In the genomic region with DNA sequence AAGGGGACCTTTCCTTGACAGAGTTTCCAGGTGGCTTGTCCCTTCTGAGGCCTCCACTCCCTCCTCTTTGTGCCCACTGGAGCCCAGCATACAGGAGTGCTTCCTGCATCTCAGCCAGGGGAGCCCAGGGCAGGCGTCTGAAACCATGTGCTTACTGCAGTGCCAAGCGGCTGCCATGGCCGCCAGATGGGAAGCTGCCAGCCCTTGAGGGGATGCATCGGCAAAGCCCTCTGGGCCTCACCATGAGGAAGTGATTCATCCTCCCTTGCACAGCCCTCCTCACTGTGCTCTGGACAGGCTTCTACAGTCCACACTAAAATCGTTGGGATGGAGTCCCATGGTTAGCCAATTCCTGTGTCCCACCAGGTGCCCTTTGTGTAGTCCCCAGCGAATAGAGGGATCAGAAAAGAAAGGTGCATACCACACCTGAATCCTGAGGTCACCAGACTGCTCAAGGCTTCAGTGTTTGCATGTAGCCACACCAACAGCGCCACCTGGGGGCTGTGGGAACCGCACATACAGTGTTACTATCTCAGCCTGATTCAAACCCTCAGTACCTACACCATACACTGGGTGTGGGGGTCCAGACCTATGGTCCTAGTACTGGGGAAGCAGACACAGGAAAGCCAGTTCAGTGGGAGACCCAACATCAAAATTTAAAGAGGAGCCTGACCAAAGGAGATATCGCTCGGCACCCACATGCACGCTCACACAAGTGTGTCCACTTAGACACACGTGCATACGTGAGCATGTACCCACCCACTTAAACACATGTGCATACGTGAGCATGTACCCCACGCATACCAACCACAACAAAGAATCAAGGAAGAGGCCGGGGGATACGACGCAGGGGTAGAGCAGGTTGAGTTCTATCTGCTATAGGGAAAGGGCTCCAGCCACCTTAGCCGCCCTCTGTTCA, we compare ENCODE assay signal across 9 mouse cellular contexts. TPM values are rescaled to one million over a fixed set of nuclear protein-coding genes. Genes with fewer than 3 reads are reported as not detected.
A peak's percentile ranks its signal among the peaks of the same experiment; 100 is the strongest.
DNase-seq lines count a peak whose midpoint lies in the region; ATAC-seq and TF ChIP-seq lines count a peak whose summit lies in the region.
"Had no signal": no experiment of that assay in that cellular context is flagged by ENCODE, and none has a peak within 500 bp of the region (broad histone marks: within the 10 kb centered on the region; RNA-seq: fewer than 3 reads in every experiment).

No protein-coding gene starts in this region.

- no peak overlapping the region for H3K27ac ChIP-seq in gastrocnemius, adult 2 months
- H3K27ac ChIP-seq in embryonic facial prominence, embryonic 10.5 days (replicated peaks), result no peak overlapping the region
- peak overlapping the region; percentile 35 for H3K27ac ChIP-seq in kidney, embryonic 16.5 days (ENCODE audit: low read length)
- H3K27ac ChIP-seq in midbrain, postnatal 0 days (ENCODE audit: low read depth, low read length), result no peak overlapping the region
- H3K27ac ChIP-seq: limb, embryonic 15.5 days had no signal

- no peaks in the 10 kb centered on the region for H3K27me3 ChIP-seq in embryonic facial prominence, embryonic 10.5 days (replicated peaks; ENCODE audit: low read depth, poor library complexity, severe bottlenecking)
- no peaks in the 10 kb centered on the region for H3K27me3 ChIP-seq in kidney, embryonic 16.5 days (ENCODE audit: insufficient read depth, low read length)
- no peaks in the 10 kb centered on the region for H3K27me3 ChIP-seq in midbrain, postnatal 0 days (ENCODE audit: insufficient read depth, low read length)
- H3K27me3 ChIP-seq: limb, embryonic 15.5 days had no signal

- no peaks in the 10 kb centered on the region for H3K9me3 ChIP-seq in embryonic facial prominence, embryonic 10.5 days
- H3K9me3 ChIP-seq in kidney, embryonic 16.5 days (ENCODE audit: low read length), result no peaks in the 10 kb centered on the region
- no peaks in the 10 kb centered on the region for H3K9me3 ChIP-seq in midbrain, postnatal 0 days (ENCODE audit: low read length)
- H3K9me3 ChIP-seq: limb, embryonic 15.5 days had no signal

- peak; percentile 28; the same call in 1 of the 2 replicates for ATAC-seq in kidney, embryonic 16.5 days (ENCODE audit: low FRiP score, low TSS enrichment)
- ATAC-seq in midbrain, postnatal 0 days (ENCODE audit: low FRiP score), result 0 out of 2 replicates have a peak, but pooled peaks have one; percentile 31
- ATAC-seq in monocyte, adult 5-6 weeks (replicated peaks; ENCODE audit: insufficient number of reproducible peaks, low FRiP score, low TSS enrichment, poor library complexity, severe bottlenecking), result no peak

- no peak overlapping the region for H3K4me3 ChIP-seq in gastrocnemius, adult 2 months
- no peak overlapping the region for H3K4me3 ChIP-seq in embryonic facial prominence, embryonic 10.5 days
- H3K4me3 ChIP-seq in kidney, embryonic 16.5 days (ENCODE audit: low read length), result no peak overlapping the region
- no peak overlapping the region for H3K4me3 ChIP-seq in midbrain, postnatal 0 days (ENCODE audit: low read depth, low read length)
- H3K4me3 ChIP-seq: limb, embryonic 15.5 days had no signal

- intact Hi-C loops in gastrocnemius, adult 2 months (cut with DNase I), result no loop called here

- no peak overlapping the region for H3K4me2 ChIP-seq in kidney, embryonic 16.5 days (replicated peaks; ENCODE audit: low read depth, low read length)
- H3K4me2 ChIP-seq in midbrain, postnatal 0 days (ENCODE audit: low read depth, low read length, poor library complexity, severe bottlenecking), result no peak overlapping the region
- H3K4me2 ChIP-seq: limb, embryonic 15.5 days had no signal

- DNase-seq in gastrocnemius, adult 2 months, result peak; percentile 35
- no peak for DNase-seq in gastrocnemius, adult 8-10 months (ENCODE audit: low spot score in 2 of 2)
- DNase-seq in 3134 (ENCODE audit: extremely low read depth, insufficient read length, low spot score), result peak; percentile 85
- DNase-seq in ZHBTc4 (ENCODE audit: low read depth, low spot score), result peak; percentile 90
- peak; percentile 54 for DNase-seq in embryonic facial prominence, embryonic 10.5 days (ENCODE audit: low spot score)
- peak; percentile 72 for DNase-seq in midbrain, postnatal 0 days (ENCODE audit: low spot score)

- TF ChIP-seq CTCF in gastrocnemius, adult 2 months (IDR thresholded peaks at IDR 0.05), result peak; percentile 48
- TF ChIP-seq CTCF in midbrain, postnatal 0 days (IDR thresholded peaks at IDR 0.05), result peak; percentile 66

- 79% methylated on average over 19 of the region's 19 CpGs for WGBS in embryonic facial prominence, embryonic 10.5 days
- WGBS in kidney, embryonic 16.5 days, result 76% methylated on average over 19 of the region's 19 CpGs
- WGBS in midbrain, postnatal 0 days, result 74% methylated on average over 19 of the region's 19 CpGs

- no peaks in the 10 kb centered on the region for H3K36me3 ChIP-seq in embryonic facial prominence, embryonic 10.5 days (replicated peaks)
- H3K36me3 ChIP-seq in kidney, embryonic 16.5 days (ENCODE audit: insufficient read depth, low read length), result no peaks in the 10 kb centered on the region
- H3K36me3 ChIP-seq in midbrain, postnatal 0 days (ENCODE audit: insufficient read depth, low read length), result no peaks in the 10 kb centered on the region
- H3K36me3 ChIP-seq: limb, embryonic 15.5 days had no signal

- 0 out of 2 replicates have a peak, but pooled peaks cover 7% of the 10 kb centered on the region for H3K4me1 ChIP-seq in embryonic facial prominence, embryonic 10.5 days
- H3K4me1 ChIP-seq in kidney, embryonic 16.5 days (ENCODE audit: insufficient read depth, low read length), result no peaks in the 10 kb centered on the region
- H3K4me1 ChIP-seq in midbrain, postnatal 0 days (ENCODE audit: insufficient read depth, low read length), result no peaks in the 10 kb centered on the region

- H3K9ac ChIP-seq in kidney, embryonic 16.5 days (replicated peaks; ENCODE audit: low read length), result no peak overlapping the region
- no peak overlapping the region for H3K9ac ChIP-seq in midbrain, postnatal 0 days (replicated peaks; ENCODE audit: low read length, poor library complexity, severe bottlenecking)
- H3K9ac ChIP-seq: limb, embryonic 15.5 days had no signal

RNA-seq across cellular contexts. Expression of a gene that starts 27.5 kb away (rescaled TPM):
- total RNA-seq in gastrocnemius, adult 2 months (2021), result 10 to 100 TPM; 10.5 to 14.0 TPM
- total RNA-seq in gastrocnemius, adult 8-10 months (2022), result 10 to 100 TPM; 13.9 to 24.2 (median 19.7) TPM
- 7.2 and 8.2 TPM in 2 replicates for polyA plus RNA-seq in embryonic facial prominence, embryonic 10.5 days (2016; fragmentation: Nextera tagmentation; extraction: Ambion mirVana)
- polyA plus RNA-seq in kidney, embryonic 16.5 days (2015; fragmentation: Nextera tagmentation; extraction: Ambion mirVana), result 5.4 and 7.0 TPM in 2 replicates
- total RNA-seq in midbrain, postnatal 0 days (2014; rRNA removed), result 19.9 and 30.1 TPM in 2 replicates
- 6.1 and 6.6 TPM in 2 replicates for polyA plus RNA-seq in midbrain, postnatal 0 days (2015; fragmentation: Nextera tagmentation; extraction: Ambion mirVana)
- total RNA-seq in monocyte, adult 5-6 weeks (2017), result 0.97 TPM in 1 of 3 replicates, not detected in the others

Comparison
In these comparisons a context has a peak if more than half of its experiments do, and no peak if none do; other contexts are left out.
1. DNase-seq: peak in gastrocnemius, adult 2 months (single experiment), 3134 (single experiment), ZHBTc4 (single experiment), embryonic facial prominence, embryonic 10.5 days (single experiment) and midbrain, postnatal 0 days (single experiment); none in gastrocnemius, adult 8-10 months (0 of 2).